Mouse (Mus musculus): ENCODE measurements around the gene Klf9.

DNA sequence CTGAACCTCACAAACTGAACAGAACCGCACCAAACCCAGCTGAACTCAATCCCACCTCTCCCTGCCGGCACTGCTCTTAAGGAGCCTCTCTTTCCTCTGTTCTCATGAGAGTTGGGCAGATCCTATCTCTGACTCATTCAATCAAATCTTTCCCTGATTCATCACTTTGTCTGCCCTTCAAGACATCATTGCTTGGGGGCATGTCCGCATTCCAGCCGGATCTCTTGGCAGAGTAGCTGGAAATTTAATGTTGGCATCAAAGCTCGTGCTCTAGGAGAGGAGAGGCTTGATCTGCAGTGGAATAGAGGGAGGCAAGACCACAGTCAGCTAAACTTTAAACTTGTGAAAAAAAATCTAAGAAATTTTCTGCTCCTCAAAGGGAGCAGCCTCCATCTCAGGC lies 61.1 kb downstream of the Klf9 start:
- TF ChIP-seq POLR2A (IDR thresholded peaks at IDR 0.05; ENCODE audit: borderline replicate concordance, extremely low read depth, low read depth, low read length), result no peak
- no peak for TF ChIP-seq CTCF (IDR thresholded peaks at IDR 0.05; ENCODE audit: insufficient read depth, low read length)

Measured in lung, adult 2 months (tissue).